Mouse (Mus musculus) layer of hippocampus, postnatal 36 days (tissue): ENCODE measurements around the gene Cav3. TPM values are rescaled to one million over a fixed set of nuclear protein-coding genes. Genes with fewer than 3 reads are reported as not detected.

Source experiments
- DNase-seq, 2 experiments: peaks; one replicate each; pipeline ENCODE4 v3.0.0; 2022
- total RNA-seq, 2 experiments: library from RNA; stranded (reverse); gene quantifications; 2 replicates each; pipeline ENCODE4 v1.2.3; 2021

Cav3 gene
- total RNA-seq, 2 experiments from 2014 or later, result 0.56 to 0.90 TPM

DNA sequence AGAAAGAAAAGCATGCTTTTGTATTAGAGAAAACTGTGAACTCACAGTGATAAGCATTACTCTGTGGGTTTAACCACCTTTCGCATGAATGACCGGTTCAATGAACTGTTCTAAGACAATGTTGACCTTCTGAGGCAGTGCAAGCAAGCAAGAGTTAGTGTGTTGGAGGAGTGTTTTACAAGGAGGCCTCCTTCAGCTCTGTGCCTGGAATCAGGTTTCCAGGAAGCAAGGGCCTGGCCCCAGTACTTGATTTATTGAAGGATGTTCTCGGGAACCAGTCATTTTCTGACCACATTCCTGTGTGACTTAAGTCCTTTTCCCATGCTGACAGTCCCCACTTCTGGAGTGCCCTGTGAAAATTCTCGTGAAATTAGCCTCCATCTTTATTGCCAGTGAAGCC lies 35.9 kb downstream of the Cav3 start:
- DNase-seq, result no peak

DNA sequence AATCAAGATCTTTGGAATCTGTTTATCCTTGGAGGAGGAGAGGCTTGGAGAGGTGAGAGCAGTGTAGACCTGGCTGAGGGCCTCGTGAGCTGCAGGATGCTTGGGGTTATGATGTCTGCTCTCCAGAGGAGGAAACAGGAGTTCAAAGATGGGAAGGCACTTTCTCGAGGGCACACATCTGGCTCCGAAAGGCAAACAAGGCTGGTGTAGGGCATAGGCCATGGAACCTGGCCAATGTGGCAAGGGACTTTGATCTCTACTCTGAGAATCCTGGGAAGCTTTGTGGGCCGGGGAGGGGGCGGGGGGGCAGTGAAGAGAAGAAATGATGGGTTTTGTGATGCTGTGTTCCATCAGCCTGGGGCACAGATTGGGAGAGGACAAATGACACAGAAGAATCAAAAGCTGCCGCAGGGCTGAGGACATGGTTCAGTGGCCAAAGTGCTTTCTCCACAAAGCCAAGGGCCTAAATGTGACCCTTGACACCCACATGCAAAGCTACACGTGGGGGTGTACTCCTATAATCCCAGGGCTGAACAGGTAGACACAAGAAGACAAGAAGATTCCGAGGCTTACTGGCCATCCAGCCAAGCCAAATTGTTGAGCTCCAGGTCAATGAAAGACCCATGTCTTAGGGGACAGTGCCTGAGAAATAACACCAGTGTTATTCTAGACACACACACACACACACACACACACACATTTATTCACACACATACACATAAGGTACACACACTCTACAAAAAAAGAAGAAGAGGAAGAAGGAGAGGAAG lies 37.2 kb downstream of the Cav3 start:
- no peak for DNase-seq

DNA sequence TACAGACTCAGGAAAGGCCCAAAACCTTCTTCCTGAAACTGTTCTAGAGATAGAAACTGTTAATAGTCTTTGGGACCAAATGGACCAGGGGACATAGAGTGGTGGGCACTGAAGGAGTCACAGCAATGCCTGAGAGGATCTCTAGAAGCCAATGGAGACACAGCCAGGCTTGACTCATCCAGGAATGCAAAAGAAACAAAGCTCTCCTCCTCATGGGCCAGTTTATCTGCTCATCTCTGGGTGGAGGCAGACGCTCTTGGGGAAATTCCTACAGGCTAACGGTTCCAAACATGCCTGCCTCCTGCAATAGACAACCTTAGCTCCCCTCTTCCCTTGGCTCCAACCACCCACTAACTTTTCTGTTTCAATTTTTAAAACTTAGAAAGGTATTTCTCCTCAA lies 38.2 kb downstream of the Cav3 start:
- no peak for DNase-seq

DNA sequence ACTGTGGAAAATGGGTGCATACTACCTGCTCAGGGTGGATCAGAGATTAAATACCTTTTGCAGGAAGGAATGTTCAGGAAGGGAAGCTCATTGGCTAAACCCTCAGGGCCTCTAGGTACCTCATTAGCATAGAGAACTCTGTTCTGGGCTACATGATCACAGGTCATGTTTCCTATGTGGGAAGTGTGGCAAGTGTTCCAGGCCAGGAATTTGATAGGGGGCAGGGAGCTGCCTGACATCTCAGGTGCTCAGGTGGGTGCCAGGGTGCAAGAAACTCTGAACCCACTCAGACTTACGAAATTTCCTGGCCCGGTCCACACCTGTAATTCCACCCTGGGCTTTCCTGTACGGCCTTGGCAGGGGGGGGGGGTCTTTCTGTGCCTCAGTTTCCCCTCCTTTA lies 39.4 kb downstream of the Cav3 start:
- no peak for DNase-seq

DNA sequence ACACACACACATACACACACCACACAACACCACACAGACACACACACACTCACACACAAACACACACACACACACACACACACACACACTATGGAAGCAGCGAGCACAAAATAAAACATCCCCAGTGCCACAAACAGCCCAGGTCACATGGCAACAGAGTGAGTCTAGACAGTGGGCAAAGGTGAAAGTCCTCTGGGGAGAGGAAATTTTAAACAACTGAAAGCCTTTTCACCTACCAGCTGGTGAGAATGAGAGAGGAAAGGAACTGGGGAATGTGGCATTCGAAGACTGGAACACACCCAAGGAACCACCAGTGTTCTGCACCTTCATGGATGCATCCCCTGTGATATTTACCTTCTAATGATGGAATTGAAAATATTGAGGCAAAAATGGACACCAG lies 40.2 kb downstream of the Cav3 start:
- no peak for DNase-seq

DNA sequence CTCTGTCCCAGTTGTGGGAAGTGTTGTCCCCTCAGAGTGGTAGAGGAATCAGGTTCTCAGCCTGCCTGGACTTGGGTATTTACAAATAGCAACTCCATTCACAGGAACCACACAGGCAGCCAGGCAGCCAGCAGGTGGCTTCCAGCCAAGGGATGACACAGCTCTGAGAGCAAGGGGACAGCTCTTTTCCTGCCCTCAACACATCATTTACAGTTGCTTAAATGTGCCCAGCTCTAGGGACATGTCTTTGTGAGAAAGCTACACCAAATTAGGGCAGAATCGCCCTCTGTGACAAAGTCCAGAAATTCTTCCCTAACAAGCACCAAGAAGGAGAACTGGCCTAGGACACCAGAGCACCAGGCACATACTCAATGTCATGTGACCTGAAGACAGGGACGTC lies 41.9 kb downstream of the Cav3 start:
- DNase-seq, result no peak

DNA sequence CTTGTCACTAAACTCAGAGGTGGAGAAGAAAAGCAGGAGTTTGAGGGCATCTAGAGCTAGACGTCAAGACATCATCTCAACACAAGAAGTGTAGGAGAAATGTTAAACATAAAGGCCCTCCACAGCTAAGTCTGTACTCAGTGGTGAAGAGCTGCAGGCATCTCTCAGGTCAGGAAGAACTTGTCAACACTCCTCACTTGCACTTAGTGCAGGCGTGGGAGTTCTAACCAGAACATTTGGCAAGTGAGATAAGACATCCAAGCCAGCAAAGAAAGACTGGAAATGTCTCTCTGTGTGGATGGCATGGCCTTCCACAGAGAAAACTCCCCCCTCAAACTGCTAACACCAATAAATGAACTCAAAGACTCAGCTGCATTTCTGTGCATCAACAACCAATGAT lies 48.3 kb downstream of the Cav3 start:
- no peak for DNase-seq

DNA sequence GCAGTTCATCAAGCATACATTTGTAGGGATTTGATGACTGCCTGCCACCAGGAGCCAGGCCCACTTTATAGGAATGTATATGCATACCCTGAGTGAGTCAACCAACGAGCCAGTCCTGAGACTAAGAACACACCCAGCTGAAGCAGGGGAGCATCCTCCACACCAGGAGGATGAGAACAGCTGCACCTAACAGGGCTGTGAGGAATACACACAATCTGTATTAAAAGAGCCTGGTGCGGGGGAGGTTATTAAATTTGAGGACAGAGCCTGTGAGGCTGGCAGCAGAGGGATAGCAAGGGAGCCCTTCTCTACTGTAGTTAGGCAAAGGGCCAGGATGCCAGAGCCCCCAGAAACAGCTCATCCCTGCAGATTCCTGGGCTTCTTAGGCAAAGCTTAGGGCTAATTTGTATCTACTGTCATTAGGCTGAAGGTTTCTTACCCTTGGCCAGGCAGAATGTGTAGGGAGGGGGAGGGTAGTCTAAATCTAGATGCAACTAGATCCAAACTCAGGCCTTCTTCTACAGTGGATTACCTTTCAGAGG lies 50.4 kb downstream of the Cav3 start:
- DNase-seq, result no peak

DNA sequence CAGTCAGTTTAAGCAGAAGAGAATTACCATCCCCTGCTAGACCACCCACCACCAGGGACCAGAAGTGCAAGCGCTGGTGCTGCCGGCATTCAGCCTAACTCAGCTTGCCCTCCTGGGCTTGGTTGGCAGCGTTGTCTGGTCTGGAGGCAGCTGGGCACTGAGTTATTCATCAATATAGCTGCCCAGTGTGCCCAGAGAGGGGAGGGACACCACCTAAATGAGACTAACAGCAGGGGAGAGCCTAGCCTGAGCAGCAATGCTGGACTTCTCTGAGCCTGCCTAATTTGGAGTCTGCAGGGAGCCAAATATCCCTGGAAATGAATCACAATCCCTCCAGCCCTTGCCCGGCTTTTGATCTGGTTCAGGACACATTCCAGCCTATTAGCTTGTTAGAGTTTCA lies 51.0 kb downstream of the Cav3 start:
- no peak for DNase-seq

DNA sequence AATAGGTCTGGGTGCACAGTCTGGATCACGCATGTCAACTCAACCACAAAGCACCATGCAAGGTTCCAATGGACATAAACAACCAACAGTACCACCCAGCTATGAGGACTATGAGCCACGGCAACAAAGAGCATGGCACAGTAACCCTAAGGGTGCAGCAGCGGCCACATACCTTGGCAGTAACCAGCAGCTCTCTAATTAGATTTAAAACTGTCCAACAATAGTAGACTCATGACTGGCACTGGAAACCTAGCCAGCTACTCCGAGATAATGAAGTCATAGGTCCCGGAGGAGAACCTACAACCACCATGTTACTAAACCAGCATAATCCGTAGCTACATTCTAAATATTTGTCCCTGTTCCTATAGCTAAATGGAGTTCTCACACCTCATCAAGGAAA lies 55.3 kb downstream of the Cav3 start:
- DNase-seq, result no peak

DNA sequence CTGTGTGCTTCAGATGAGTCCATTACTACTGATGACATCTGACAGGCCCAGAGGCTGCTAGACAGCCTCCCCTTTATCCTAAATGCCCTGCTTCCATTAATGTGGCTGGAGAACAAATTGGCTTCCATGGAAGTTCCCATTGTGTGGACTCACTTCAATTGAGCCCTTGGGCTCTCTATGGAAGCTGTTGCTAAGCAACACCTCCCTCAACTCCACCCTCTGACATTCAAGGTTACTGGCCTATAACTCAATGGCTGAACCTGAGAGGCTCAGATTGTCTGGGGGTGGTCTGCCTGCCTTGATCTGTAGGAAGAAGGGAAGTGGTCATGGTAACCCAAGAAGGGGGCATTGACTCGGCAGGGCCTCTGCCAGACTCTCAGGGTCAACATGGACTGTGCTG lies 57.2 kb downstream of the Cav3 start:
- DNase-seq, result no peak

DNA sequence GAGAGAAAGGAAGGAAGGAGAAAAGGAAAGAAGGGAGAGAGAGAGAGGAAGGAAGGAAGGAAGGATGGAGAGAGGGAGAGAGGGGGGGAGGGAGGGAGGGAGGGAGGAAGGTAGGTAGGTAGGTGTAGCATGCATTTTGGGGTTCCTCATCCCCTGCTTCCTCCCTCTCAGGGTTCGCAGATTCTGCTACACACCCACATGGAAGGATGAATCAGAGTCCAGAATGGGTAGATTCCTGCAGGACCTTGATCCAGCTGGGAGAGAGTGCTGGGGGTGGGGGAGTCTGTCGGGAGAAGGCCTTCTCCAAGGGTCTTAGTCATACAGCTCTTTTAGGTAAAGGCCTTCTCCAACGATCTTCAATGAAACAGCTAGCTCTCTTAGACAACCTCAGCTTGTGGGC lies 58.3 kb downstream of the Cav3 start:
- DNase-seq, result no peak

DNA sequence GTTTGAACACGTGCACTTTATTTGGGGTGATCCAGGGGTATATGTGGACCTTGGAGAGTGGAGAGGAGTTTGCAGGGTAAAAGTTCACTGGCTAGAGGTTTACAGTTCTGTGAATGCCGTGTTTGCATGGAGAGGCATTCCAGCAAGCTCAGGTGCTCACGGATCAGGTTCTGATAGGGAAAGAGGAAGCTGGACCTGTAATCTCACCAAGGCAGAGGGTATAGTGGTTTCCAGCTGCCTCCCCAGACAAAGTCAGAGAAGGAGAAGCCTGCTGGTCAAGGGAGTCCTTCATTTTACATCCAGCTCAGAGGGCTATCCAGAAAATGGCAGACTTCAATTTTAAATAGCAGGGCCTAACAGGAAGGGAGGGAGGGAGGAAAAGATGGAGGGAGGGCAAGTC lies 58.7 kb downstream of the Cav3 start:
- no peak for DNase-seq

Other genes starting within 250 kb of the Cav3 start
- gene Lmcd1, start 185.7 kb upstream of the Cav3 start, total RNA-seq, result 1 to 10 TPM; 7.1 to 8.5 TPM
- under 1 TPM; 0.46 to 0.65 TPM for gene Ssu2, start 71.5 kb upstream of the Cav3 start, total RNA-seq
- 1 to 10 TPM; 7.2 to 8.7 TPM for gene Oxtr, start 30.4 kb downstream of the Cav3 start, total RNA-seq
- gene Rad18, start 237.2 kb downstream of the Cav3 start, total RNA-seq, result 1 to 10 TPM; 6.1 to 6.9 TPM